Mouse (Mus musculus): ENCODE results near the gene Sntb2. TPM values are rescaled to one million over a fixed set of nuclear protein-coding genes. Genes with fewer than 3 reads are reported as not detected.
"Not testable (repeated sequence)": the region's sequence is repeated elsewhere in the genome, so short reads cannot be mapped to it uniquely, and the experiment has no call there.

Sntb2 gene
- polyA plus RNA-seq, 1 experiment from 2014 or later = 15.4 TPM

GRCm38 (mm10) chr8:106920395-106920741, 15.2 kb upstream of the Sntb2 start:
- H3K4me2 ChIP-seq (ENCODE audit: low read length) = no peak overlapping the region
- peaks cover 81% of the 10 kb centered on the region for H3K36me3 ChIP-seq (ENCODE audit: control insufficient read depth, insufficient read depth, low read length)

DNA sequence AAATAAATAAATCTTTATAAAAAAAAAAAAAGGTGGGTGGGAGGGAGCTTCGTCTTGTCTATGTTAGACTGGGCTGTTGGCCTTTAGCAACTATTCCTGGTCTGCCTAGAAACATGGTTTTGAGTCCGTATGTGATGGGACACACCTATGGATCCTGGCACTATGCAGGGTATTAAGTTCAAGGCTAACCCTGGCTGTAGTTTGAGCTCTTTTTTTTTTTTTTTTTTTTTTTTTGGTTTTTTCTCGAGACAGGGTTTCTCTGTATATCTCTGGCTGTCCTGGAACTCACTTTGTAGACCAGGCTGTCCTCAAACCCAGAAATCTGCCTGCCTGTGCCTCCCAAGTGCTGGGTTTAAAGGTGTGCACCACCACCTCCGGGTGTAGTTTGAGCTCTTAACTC, 11.5 kb upstream of the Sntb2 start:
- no peak for ATAC-seq (ENCODE audit: insufficient number of reproducible peaks, insufficient read depth, low FRiP score, low read depth)
- H3K36me3 ChIP-seq (ENCODE audit: control insufficient read depth, insufficient read depth, low read length) = peaks cover 44% of the 10 kb centered on the region
- no peak overlapping the region for H3K4me3 ChIP-seq (ENCODE audit: control insufficient read depth in 1 of 2, insufficient read depth in 1 of 2, low read depth in 1 of 2, low read length in 2 of 2)
- no peaks in the 10 kb centered on the region for H3K9me3 ChIP-seq (ENCODE audit: control insufficient read depth, low read length)
- 0 out of 4 replicates have a peak, but pooled peaks cover 0 to 6% of the 10 kb centered on the region in 2 experiments for H3K4me1 ChIP-seq (ENCODE audit: control insufficient read depth in 2 of 2, insufficient read depth in 2 of 2, low read length in 2 of 2)
- H3K9ac ChIP-seq (ENCODE audit: low read length) = no peak overlapping the region
- no peak overlapping the region for H3K27ac ChIP-seq (replicated peaks in 1 of 2; ENCODE audit: control insufficient read depth in 1 of 2, insufficient read depth in 1 of 2, low read depth in 2 of 2, low read length in 2 of 2)
- WGBS = 80% methylated on average over 4 of the region's 4 CpGs
- H3K27me3 ChIP-seq (ENCODE audit: control insufficient read depth, insufficient read depth, low read length) = no peaks in the 10 kb centered on the region
- H3K4me2 ChIP-seq (ENCODE audit: low read length) = no peak overlapping the region

More at GRCm38 (mm10) chr8:106920395-106920741, 15.2 kb upstream of the Sntb2 start:
- Histone ChIP-seq H3K4me3 (ENCODE audit: control insufficient read depth in 1 of 2, insufficient read depth in 1 of 2, low read depth in 1 of 2, low read length in 2 of 2) (no peak overlapping the region), H3K9me3 (ENCODE audit: control insufficient read depth, low read length) (no peaks in the 10 kb centered on the region), H3K4me1 (ENCODE audit: control insufficient read depth in 2 of 2, insufficient read depth in 2 of 2, low read length in 2 of 2) (0 out of 4 replicates have a peak, but pooled peaks cover 0 to 6% of the 10 kb centered on the region in 2 experiments), H3K27me3 (ENCODE audit: control insufficient read depth, insufficient read depth, low read length) (no peaks in the 10 kb centered on the region), H3K27ac (replicated peaks in 1 of 2; ENCODE audit: control insufficient read depth in 1 of 2, insufficient read depth in 1 of 2, low read depth in 2 of 2, low read length in 2 of 2) (no peak overlapping the region), H3K9ac (ENCODE audit: low read length) (no peak overlapping the region)
- WGBS = 96% methylated on average over 5 of the region's 5 CpGs
- no peak for ATAC-seq (ENCODE audit: insufficient number of reproducible peaks, insufficient read depth, low FRiP score, low read depth)

GRCm38 (mm10) chr8:106924904-106925349, 10.6 kb upstream of the Sntb2 start:
- Histone ChIP-seq H3K36me3 (ENCODE audit: control insufficient read depth, insufficient read depth, low read length) (peaks cover 35% of the 10 kb centered on the region), H3K4me2 (ENCODE audit: low read length) (no peak overlapping the region), H3K4me3 (ENCODE audit: control insufficient read depth in 1 of 2, insufficient read depth in 1 of 2, low read depth in 1 of 2, low read length in 2 of 2) (no peak overlapping the region), H3K9me3 (ENCODE audit: control insufficient read depth, low read length) (no peaks in the 10 kb centered on the region), H3K4me1 (ENCODE audit: control insufficient read depth in 2 of 2, insufficient read depth in 2 of 2, low read length in 2 of 2) (0 out of 4 replicates have a peak, but pooled peaks cover 0 to 6% of the 10 kb centered on the region in 2 experiments), H3K27ac (replicated peaks in 1 of 2; ENCODE audit: control insufficient read depth in 1 of 2, insufficient read depth in 1 of 2, low read depth in 2 of 2, low read length in 2 of 2) (peak overlapping the region in 1 of 2 experiments; percentile 50; a peak in 3 of 4 replicates), H3K9ac (ENCODE audit: low read length) (no peak overlapping the region), H3K27me3 (ENCODE audit: control insufficient read depth, insufficient read depth, low read length) (no peaks in the 10 kb centered on the region)
- WGBS = 69% methylated on average over 8 of the region's 8 CpGs
- no peak for ATAC-seq (ENCODE audit: insufficient number of reproducible peaks, insufficient read depth, low FRiP score, low read depth)

GRCm38 (mm10) chr8:106925446-106925845, 10.1 kb upstream of the Sntb2 start:
- H3K9ac ChIP-seq (ENCODE audit: low read length) = no peak overlapping the region
- no peak overlapping the region for H3K4me2 ChIP-seq (ENCODE audit: low read length)
- H3K4me1 ChIP-seq (ENCODE audit: control insufficient read depth in 2 of 2, insufficient read depth in 2 of 2, low read length in 2 of 2) = 0 out of 4 replicates have a peak, but pooled peaks cover 0 to 6% of the 10 kb centered on the region in 2 experiments
- H3K27ac ChIP-seq (replicated peaks in 1 of 2; ENCODE audit: control insufficient read depth in 1 of 2, insufficient read depth in 1 of 2, low read depth in 2 of 2, low read length in 2 of 2) = no peak overlapping the region
- no peaks in the 10 kb centered on the region for H3K9me3 ChIP-seq (ENCODE audit: control insufficient read depth, low read length)
- no peaks in the 10 kb centered on the region for H3K27me3 ChIP-seq (ENCODE audit: control insufficient read depth, insufficient read depth, low read length)
- no peak for ATAC-seq (ENCODE audit: insufficient number of reproducible peaks, insufficient read depth, low FRiP score, low read depth)
- peaks cover 30% of the 10 kb centered on the region for H3K36me3 ChIP-seq (ENCODE audit: control insufficient read depth, insufficient read depth, low read length)
- WGBS = 89% methylated on average over 4 of the region's 4 CpGs
- no peak overlapping the region for H3K4me3 ChIP-seq (ENCODE audit: control insufficient read depth in 1 of 2, insufficient read depth in 1 of 2, low read depth in 1 of 2, low read length in 2 of 2)

DNA sequence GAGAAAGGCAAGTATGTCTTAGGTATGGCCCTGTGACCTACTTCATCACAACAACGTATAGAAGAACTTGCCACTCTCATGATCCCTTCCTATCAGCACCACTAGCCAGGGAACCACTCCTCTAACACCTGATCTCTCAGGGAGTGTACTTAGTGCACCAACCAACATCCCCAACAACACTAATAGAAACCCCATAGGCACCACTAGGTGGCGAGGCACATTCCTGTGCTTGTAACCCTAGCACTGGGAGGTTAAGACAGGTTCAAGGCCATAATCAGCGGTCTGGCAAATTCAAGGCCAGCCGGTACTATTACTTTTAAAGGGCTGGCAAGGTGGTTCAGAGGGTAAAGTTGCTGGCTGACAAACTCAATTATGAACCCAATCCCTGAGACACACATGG, 8.3 kb upstream of the Sntb2 start:
- WGBS = 58% methylated on average over 4 of the region's 4 CpGs
- no peak for ATAC-seq (ENCODE audit: insufficient number of reproducible peaks, insufficient read depth, low FRiP score, low read depth)
- H3K27ac ChIP-seq (replicated peaks in 1 of 2; ENCODE audit: control insufficient read depth in 1 of 2, insufficient read depth in 1 of 2, low read depth in 2 of 2, low read length in 2 of 2) = no peak overlapping the region
- peaks cover under 1 to 6% of the 10 kb centered on the region in 2 experiments; a peak in 3 of 4 replicates for H3K4me1 ChIP-seq (ENCODE audit: control insufficient read depth in 2 of 2, insufficient read depth in 2 of 2, low read length in 2 of 2)
- no peaks in the 10 kb centered on the region for H3K27me3 ChIP-seq (ENCODE audit: control insufficient read depth, insufficient read depth, low read length)
- H3K4me3 ChIP-seq (ENCODE audit: control insufficient read depth in 1 of 2, insufficient read depth in 1 of 2, low read depth in 1 of 2, low read length in 2 of 2) = no peak overlapping the region
- no peaks in the 10 kb centered on the region for H3K9me3 ChIP-seq (ENCODE audit: control insufficient read depth, low read length)
- H3K9ac ChIP-seq (ENCODE audit: low read length) = no peak overlapping the region
- no peak overlapping the region for H3K4me2 ChIP-seq (ENCODE audit: low read length)
- peaks cover 15% of the 10 kb centered on the region for H3K36me3 ChIP-seq (ENCODE audit: control insufficient read depth, insufficient read depth, low read length)

- not testable (repeated sequence) for H3K9ac ChIP-seq (ENCODE audit: low read length); H3K27me3 ChIP-seq (ENCODE audit: control insufficient read depth, insufficient read depth, low read length); ATAC-seq (ENCODE audit: insufficient number of reproducible peaks, insufficient read depth, low FRiP score, low read depth); H3K4me2 ChIP-seq (ENCODE audit: low read length); H3K4me3 ChIP-seq (ENCODE audit: control insufficient read depth in 1 of 2, insufficient read depth in 1 of 2, low read depth in 1 of 2, low read length in 2 of 2); H3K9me3 ChIP-seq (ENCODE audit: control insufficient read depth, low read length); H3K36me3 ChIP-seq (ENCODE audit: control insufficient read depth, insufficient read depth, low read length); H3K27ac ChIP-seq (replicated peaks in 1 of 2; ENCODE audit: control insufficient read depth in 1 of 2, insufficient read depth in 1 of 2, low read depth in 2 of 2, low read length in 2 of 2)
- WGBS = 93% methylated on average over 10 of the region's 11 CpGs
- H3K4me1 ChIP-seq (ENCODE audit: control insufficient read depth in 2 of 2, insufficient read depth in 2 of 2, low read length in 2 of 2) = peaks cover 7 to 13% of the 10 kb centered on the region in 2 experiments; a peak in 3 of 4 replicates
These were observed 7.4 kb upstream of the Sntb2 start for GRCm38 (mm10) chr8:106928182-106928581.

DNA sequence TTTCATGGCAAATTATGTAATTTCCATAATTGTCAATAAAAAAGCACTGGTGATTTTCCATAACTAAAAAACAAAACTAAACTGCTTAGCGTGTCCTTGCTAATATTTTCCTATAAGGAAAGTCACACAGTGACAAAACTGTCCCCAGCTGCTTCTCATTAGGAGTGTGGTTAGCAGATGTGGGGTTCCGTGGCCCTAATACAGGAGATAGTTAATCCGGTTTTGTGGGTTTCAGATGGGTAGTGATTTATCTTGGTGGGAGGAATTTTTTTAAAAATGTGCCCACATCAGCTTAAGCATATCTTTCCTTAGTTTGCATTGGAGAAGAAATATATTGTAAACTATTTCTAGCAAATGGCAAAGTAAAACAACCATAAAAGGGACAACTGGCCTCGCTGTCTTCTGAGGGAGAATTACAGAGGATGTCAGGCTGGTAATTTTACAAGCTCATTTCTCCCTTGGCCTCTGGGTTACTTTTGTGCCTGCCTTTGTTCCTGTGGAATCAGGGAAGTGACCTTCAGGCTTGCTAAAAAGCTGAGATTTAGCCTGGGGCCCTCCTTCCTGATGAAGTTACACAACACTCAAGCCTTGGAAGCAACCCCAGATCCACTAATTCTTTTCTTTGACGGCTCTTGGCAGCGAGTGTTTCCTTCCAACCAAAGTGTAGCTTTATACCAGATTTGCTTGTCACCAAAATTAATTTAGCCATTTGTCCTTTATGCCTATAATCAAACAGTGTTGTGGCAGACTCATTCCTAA, 6.2 kb upstream of the Sntb2 start:
- H3K4me1 ChIP-seq (ENCODE audit: control insufficient read depth in 2 of 2, insufficient read depth in 2 of 2, low read length in 2 of 2) = peaks cover 7 to 13% of the 10 kb centered on the region in 2 experiments; a peak in 3 of 4 replicates
- WGBS = 64% methylated on average over 6 of the region's 6 CpGs
- H3K9me3 ChIP-seq (ENCODE audit: control insufficient read depth, low read length) = no peaks in the 10 kb centered on the region
- H3K9ac ChIP-seq (ENCODE audit: low read length) = no peak overlapping the region
- peak overlapping the region; percentile 35 to 44; a peak in 3 of 4 replicates for H3K27ac ChIP-seq (replicated peaks in 1 of 2; ENCODE audit: control insufficient read depth in 1 of 2, insufficient read depth in 1 of 2, low read depth in 2 of 2, low read length in 2 of 2)
- no peak overlapping the region for H3K4me2 ChIP-seq (ENCODE audit: low read length)
- no peaks in the 10 kb centered on the region for H3K27me3 ChIP-seq (ENCODE audit: control insufficient read depth, insufficient read depth, low read length)
- H3K4me3 ChIP-seq (ENCODE audit: control insufficient read depth in 1 of 2, insufficient read depth in 1 of 2, low read depth in 1 of 2, low read length in 2 of 2) = no peak overlapping the region
- ATAC-seq (ENCODE audit: insufficient number of reproducible peaks, insufficient read depth, low FRiP score, low read depth) = no peak
- H3K36me3 ChIP-seq (ENCODE audit: control insufficient read depth, insufficient read depth, low read length) = no peaks in the 10 kb centered on the region
